ENCODE assay signal across 16 mouse cellular contexts in the genomic region with DNA sequence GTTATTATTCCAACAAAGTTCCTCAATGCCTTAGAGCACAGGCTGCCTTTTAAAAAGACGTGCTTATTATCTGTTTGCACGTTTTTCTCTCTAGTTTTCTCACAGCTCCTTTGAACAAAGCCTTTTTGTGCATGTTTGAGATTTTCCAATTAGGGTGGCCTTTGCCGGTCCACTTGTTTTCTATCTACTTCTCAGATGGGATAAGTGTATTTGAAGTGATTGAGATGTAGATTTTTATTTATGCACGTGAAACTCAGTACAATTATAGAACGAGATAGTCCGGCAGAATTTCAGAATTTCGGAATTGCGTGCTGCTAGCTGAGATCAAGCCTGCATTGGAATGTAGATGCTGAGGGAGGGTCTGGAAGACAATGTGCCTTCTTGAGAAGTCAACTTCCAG.
A peak's percentile ranks its signal among the peaks of the same experiment; 100 is the strongest.
DNase-seq lines count a peak whose midpoint lies in the region; ATAC-seq and TF ChIP-seq lines count a peak whose summit lies in the region.
"Had no signal": no experiment of that assay in that cellular context is flagged by ENCODE, and none has a peak within 500 bp of the region (broad histone marks: within the 10 kb centered on the region; RNA-seq: fewer than 3 reads in every experiment).

No protein-coding gene starts in this region.

- 70% methylated on average over 8 of the region's 8 CpGs for WGBS in heart, adult 2 months
- 5% methylated on average over 8 of the region's 8 CpGs for WGBS in forebrain, embryonic 13.5 days
- 39% methylated on average over 8 of the region's 8 CpGs for WGBS in hindbrain, postnatal 0 days
- 25% methylated on average over 8 of the region's 8 CpGs for WGBS in midbrain, postnatal 0 days
- 84% methylated on average over 8 of the region's 8 CpGs for WGBS in lung, adult 2 months

- no peaks in the 10 kb centered on the region for H3K27me3 ChIP-seq in heart, adult 2 months (ENCODE audit: control insufficient read depth, insufficient read depth, low read length)
- no peaks in the 10 kb centered on the region for H3K27me3 ChIP-seq in forebrain, embryonic 13.5 days
- no peaks in the 10 kb centered on the region for H3K27me3 ChIP-seq in hindbrain, postnatal 0 days (ENCODE audit: insufficient read depth, low read length)
- no peaks in the 10 kb centered on the region for H3K27me3 ChIP-seq in midbrain, postnatal 0 days (ENCODE audit: insufficient read depth, low read length)
- H3K27me3 ChIP-seq: neural tube, embryonic 12.5 days had no signal

- H3K79me2 ChIP-seq in heart, adult 2 months (replicated peaks; ENCODE audit: control insufficient read depth, insufficient read depth, low read length) = no peaks in the 10 kb centered on the region

- ATAC-seq in forebrain, embryonic 13.5 days = no peak
- no peak for ATAC-seq in hindbrain, postnatal 0 days
- ATAC-seq in midbrain, postnatal 0 days (ENCODE audit: low FRiP score) = no peak
- ATAC-seq: liver, postnatal 0 days had no signal

- H3K4me2 ChIP-seq in forebrain, embryonic 13.5 days = peak overlapping the region; percentile 41
- peak overlapping the region; percentile 37 for H3K4me2 ChIP-seq in hindbrain, postnatal 0 days (ENCODE audit: low read depth, low read length)
- peak overlapping the region; percentile 28; the same call in 1 of the 2 replicates for H3K4me2 ChIP-seq in midbrain, postnatal 0 days (ENCODE audit: low read depth, low read length, poor library complexity, severe bottlenecking)
- H3K4me2 ChIP-seq: neural tube, embryonic 12.5 days had no signal

- no peak for TF ChIP-seq CTCF in heart, adult 2 months (IDR thresholded peaks at IDR 0.05)
- TF ChIP-seq CTCF in hindbrain, postnatal 0 days (IDR thresholded peaks at IDR 0.05; ENCODE audit: low read depth) = no peak
- no peak for TF ChIP-seq CTCF in midbrain, postnatal 0 days (IDR thresholded peaks at IDR 0.05)
- TF ChIP-seq CTCF in lung, adult 2 months (IDR thresholded peaks at IDR 0.05; ENCODE audit: insufficient read depth, low read length) = no peak

- no peak for TF ChIP-seq EP300 in heart, adult 2 months (IDR thresholded peaks at IDR 0.05; ENCODE audit: insufficient read depth, low read depth, low read length)

- H3K9me3 ChIP-seq in forebrain, embryonic 13.5 days (replicated peaks) = no peaks in the 10 kb centered on the region
- no peaks in the 10 kb centered on the region for H3K9me3 ChIP-seq in hindbrain, postnatal 0 days (ENCODE audit: low read length)
- H3K9me3 ChIP-seq in midbrain, postnatal 0 days (ENCODE audit: low read length) = no peaks in the 10 kb centered on the region
- H3K9me3 ChIP-seq: neural tube, embryonic 12.5 days had no signal

- no peak overlapping the region for H3K27ac ChIP-seq in heart, adult 2 months
- H3K27ac ChIP-seq in forebrain, embryonic 13.5 days = no peak overlapping the region
- no peak overlapping the region for H3K27ac ChIP-seq in hindbrain, postnatal 0 days
- no peak overlapping the region for H3K27ac ChIP-seq in midbrain, postnatal 0 days (ENCODE audit: low read depth, low read length)
- H3K27ac ChIP-seq: neural tube, embryonic 12.5 days had no signal

- DNase-seq in heart, adult 11 months = peak; percentile 30
- DNase-seq in heart, adult 2 months = no peak
- DNase-seq in hindbrain, postnatal 0 days (ENCODE audit: low spot score) = no peak
- no peak for DNase-seq in midbrain, postnatal 0 days (ENCODE audit: low spot score)
- no peak for DNase-seq in lung, adult 2 months
- DNase-seq in thymus, postnatal 4 days = no peak
- no peak for DNase-seq in testis, postnatal 10 days (ENCODE audit: low spot score)
- DNase-seq: adrenal gland, postnatal 14 days; cerebellum, adult 8-10 months; heart, adult 18-20 months; kidney, adult 9 months; liver; liver, postnatal 0 days; lung, postnatal 36 days had no signal

- no peak overlapping the region for H3K4me3 ChIP-seq in heart, adult 2 months
- no peak overlapping the region for H3K4me3 ChIP-seq in forebrain, embryonic 13.5 days
- H3K4me3 ChIP-seq in hindbrain, postnatal 0 days (ENCODE audit: low read length) = no peak overlapping the region
- no peak overlapping the region for H3K4me3 ChIP-seq in midbrain, postnatal 0 days (ENCODE audit: low read depth, low read length)
- no peak overlapping the region for H3K4me3 ChIP-seq in lung, adult 2 months (replicated peaks; ENCODE audit: extremely low read depth, low read depth, low read length)
- H3K4me3 ChIP-seq: neural tube, embryonic 12.5 days had no signal

- intact Hi-C loops in heart, adult 2 months (cut with DNase I) = no loop called here

- H3K4me1 ChIP-seq in heart, adult 2 months (ENCODE audit: control insufficient read depth, insufficient read depth, low read length) = no peaks in the 10 kb centered on the region
- peaks cover 18% of the 10 kb centered on the region for H3K4me1 ChIP-seq in forebrain, embryonic 13.5 days
- H3K4me1 ChIP-seq in hindbrain, postnatal 0 days (ENCODE audit: insufficient read depth, low read length) = no peaks in the 10 kb centered on the region
- no peaks in the 10 kb centered on the region for H3K4me1 ChIP-seq in midbrain, postnatal 0 days (ENCODE audit: insufficient read depth, low read length)
- H3K4me1 ChIP-seq in lung, adult 2 months (ENCODE audit: control insufficient read depth, insufficient read depth, low read length) = no peaks in the 10 kb centered on the region
- H3K4me1 ChIP-seq: neural tube, embryonic 12.5 days had no signal

- H3K36me3 ChIP-seq in heart, adult 2 months (ENCODE audit: control insufficient read depth, insufficient read depth, low read length) = no peaks in the 10 kb centered on the region
- H3K36me3 ChIP-seq in forebrain, embryonic 13.5 days (ENCODE audit: poor library complexity, severe bottlenecking) = no peaks in the 10 kb centered on the region
- H3K36me3 ChIP-seq in hindbrain, postnatal 0 days (ENCODE audit: insufficient read depth, low read length) = no peaks in the 10 kb centered on the region
- H3K36me3 ChIP-seq in midbrain, postnatal 0 days (ENCODE audit: insufficient read depth, low read length) = no peaks in the 10 kb centered on the region
- H3K36me3 ChIP-seq: neural tube, embryonic 12.5 days had no signal

- no peak for TF ChIP-seq POLR2A in heart, adult 2 months (IDR thresholded peaks at IDR 0.05; ENCODE audit: insufficient read depth, low read depth, low read length)
- no peak for TF ChIP-seq POLR2A in lung, adult 2 months (IDR thresholded peaks at IDR 0.05; ENCODE audit: borderline replicate concordance, extremely low read depth, low read depth, low read length)

- H3K9ac ChIP-seq in heart, adult 2 months (ENCODE audit: low read depth, low read length) = no peak overlapping the region
- no peak overlapping the region for H3K9ac ChIP-seq in forebrain, embryonic 13.5 days
- no peak overlapping the region for H3K9ac ChIP-seq in hindbrain, postnatal 0 days (replicated peaks; ENCODE audit: low read length)
- no peak overlapping the region for H3K9ac ChIP-seq in midbrain, postnatal 0 days (replicated peaks; ENCODE audit: low read length, poor library complexity, severe bottlenecking)
- H3K9ac ChIP-seq: liver, postnatal 0 days; neural tube, embryonic 12.5 days had no signal
